Mouse (Mus musculus): Measurements from ENCODE around the gene Tgm2.

The Tgm2 gene

GRCm38 (mm10) chr2:158167496-158168205 lies 21.4 kb upstream of the Tgm2 start:
- peak; percentile 70 for DNase-seq (ENCODE audit: low read depth)

GRCm38 (mm10) chr2:158166628-158167027 lies 20.4 kb upstream of the Tgm2 start:
- peak; percentile 97 for DNase-seq (ENCODE audit: low read depth)

- DNase-seq (ENCODE audit: low read depth): no peak
Observed at GRCm38 (mm10) chr2:158165776-158166175, 19.5 kb upstream of the Tgm2 start.

- DNase-seq (ENCODE audit: low read depth): peak; percentile 83
Observed at GRCm38 (mm10) chr2:158163034-158163433, 16.8 kb upstream of the Tgm2 start.

GRCm38 (mm10) chr2:158161761-158162160 lies 15.5 kb upstream of the Tgm2 start:
- DNase-seq (ENCODE audit: low read depth): no peak

- DNase-seq (ENCODE audit: low read depth): peak; percentile 68
Observed at GRCm38 (mm10) chr2:158159376-158160235, 13.4 kb upstream of the Tgm2 start.

GRCm38 (mm10) chr2:158157654-158158053 lies 11.4 kb upstream of the Tgm2 start:
- no peak for DNase-seq (ENCODE audit: low read depth)

GRCm38 (mm10) chr2:158156487-158156886 lies 10.3 kb upstream of the Tgm2 start:
- peak; percentile 68 for DNase-seq (ENCODE audit: low read depth)

- no peak for DNase-seq (ENCODE audit: low read depth)
Observed at GRCm38 (mm10) chr2:158155615-158156014, 9.4 kb upstream of the Tgm2 start.

GRCm38 (mm10) chr2:158155101-158155500 lies 8.9 kb upstream of the Tgm2 start:
- no peak for DNase-seq (ENCODE audit: low read depth)

GRCm38 (mm10) chr2:158154641-158155040 lies 8.4 kb upstream of the Tgm2 start:
- no peak for DNase-seq (ENCODE audit: low read depth)

- DNase-seq (ENCODE audit: low read depth): peak; percentile 72
Observed at GRCm38 (mm10) chr2:158153728-158154343, 7.6 kb upstream of the Tgm2 start.

- DNase-seq (ENCODE audit: low read depth): no peak
Observed at GRCm38 (mm10) chr2:158152685-158153309, 6.6 kb upstream of the Tgm2 start.

GRCm38 (mm10) chr2:158151077-158151476 lies 4.8 kb upstream of the Tgm2 start:
- no peak for DNase-seq (ENCODE audit: low read depth)

GRCm38 (mm10) chr2:158146971-158147370 lies 735 bp upstream of the Tgm2 start:
- no peak for DNase-seq (ENCODE audit: low read depth)

- no peak for DNase-seq (ENCODE audit: low read depth)
Observed at GRCm38 (mm10) chr2:158145528-158146065, 639 bp downstream of the Tgm2 start.

GRCm38 (mm10) chr2:158144750-158145527 lies 1.3 kb downstream of the Tgm2 start:
- DNase-seq (ENCODE audit: low read depth): no peak

GRCm38 (mm10) chr2:158144263-158144662 lies 2.0 kb downstream of the Tgm2 start:
- DNase-seq (ENCODE audit: low read depth): no peak

- no peak for DNase-seq (ENCODE audit: low read depth)
Observed at GRCm38 (mm10) chr2:158143816-158144215, 2.4 kb downstream of the Tgm2 start.

GRCm38 (mm10) chr2:158142981-158143380 lies 3.3 kb downstream of the Tgm2 start:
- DNase-seq (ENCODE audit: low read depth): no peak
